Mouse (Mus musculus) skeletal muscle tissue, postnatal 0 days (tissue): ENCODE results near the gene Gm3106. TPM values are rescaled to one million over a fixed set of nuclear protein-coding genes. Genes with fewer than 3 reads are reported as not detected.

Experiments used
- polyA plus RNA-seq: library from polyadenylated mRNA; unstranded; fragments of >200 nt; fragmentation: Nextera tagmentation; extraction: Ambion mirVana; gene quantifications from 2 replicates; pipeline ENCODE4 v1.2.1, GENCODE M21; 2015

Gene Gm3106
- not detected in 2 replicates for polyA plus RNA-seq

GRCm38 (mm10) chr5:94217705-94218104, at the start of gene Gm3106:
Gm3106 (plus strand) TSS chr5:94218005.

Other genes starting within 250 kb of the Gm3106 start
- not detected in 2 replicates for gene BC061212, start 147.5 kb upstream of the Gm3106 start, polyA plus RNA-seq
- gene Gm6351, start 141.6 kb upstream of the Gm3106 start, polyA plus RNA-seq, result not detected in 2 replicates
- gene A430089I19Rik, start 88.8 kb downstream of the Gm3106 start, polyA plus RNA-seq, result not detected in 2 replicates
- gene Gm6502, start 96.4 kb downstream of the Gm3106 start, polyA plus RNA-seq, result not detected in 2 replicates
- not detected in 2 replicates for gene AA792892, start 121.7 kb downstream of the Gm3106 start, polyA plus RNA-seq
- not detected in 2 replicates for gene Gm7682, start 227.8 kb downstream of the Gm3106 start, polyA plus RNA-seq